Mouse (Mus musculus): ENCODE measurements around the gene Rnf146. TPM values are rescaled to one million over a fixed set of nuclear protein-coding genes. Genes with fewer than 3 reads are reported as not detected.

Rnf146 gene
- polyA plus RNA-seq, 1 experiment from 2014 or later = 57.9 TPM

GRCm38 (mm10) chr10:29338355-29339056, 23.7 kb downstream of the Rnf146 start:
- H3K4me1 ChIP-seq = peaks cover 10% of the 10 kb centered on the region
- H3K4me3 ChIP-seq = no peak overlapping the region
- no peak overlapping the region for H3K27ac ChIP-seq
- H3K36me3 ChIP-seq = peaks cover 5% of the 10 kb centered on the region; the same call in 1 of the 2 replicates
- no peak for ATAC-seq (ENCODE audit: low FRiP score, low read depth)
- no peak overlapping the region for H3K4me2 ChIP-seq (replicated peaks)
- H3K9ac ChIP-seq = no peak overlapping the region
- 57% methylated on average over 4 of the region's 4 CpGs for WGBS
- H3K9me3 ChIP-seq = no peaks in the 10 kb centered on the region
- no peaks in the 10 kb centered on the region for H3K27me3 ChIP-seq

- Histone ChIP-seq H3K4me1 (peaks cover 10% of the 10 kb centered on the region), H3K9ac (no peak overlapping the region), H3K27me3 (no peaks in the 10 kb centered on the region), H3K36me3 (no peaks in the 10 kb centered on the region), H3K27ac (no peak overlapping the region), H3K4me3 (no peak overlapping the region), H3K9me3 (no peaks in the 10 kb centered on the region), H3K4me2 (replicated peaks) (no peak overlapping the region)
- 42% methylated on average over 4 of the region's 4 CpGs for whole genome bisulfite sequencing
- ATAC-seq (ENCODE audit: low FRiP score, low read depth) = no peak
Observed at GRCm38 (mm10) chr10:29333836-29334235, 28.4 kb downstream of the Rnf146 start.

GRCm38 (mm10) chr10:29324817-29325216, 37.4 kb downstream of the Rnf146 start:
- ATAC-seq (ENCODE audit: low FRiP score, low read depth) = no peak
- Histone ChIP-seq H3K9me3 (no peaks in the 10 kb centered on the region), H3K9ac (no peak overlapping the region), H3K4me3 (no peak overlapping the region), H3K36me3 (no peaks in the 10 kb centered on the region), H3K4me1 (no peaks in the 10 kb centered on the region), H3K27me3 (no peaks in the 10 kb centered on the region), H3K4me2 (replicated peaks) (no peak overlapping the region), H3K27ac (no peak overlapping the region)
- 82% methylated on average over 2 of the region's 2 CpGs for WGBS

GRCm38 (mm10) chr10:29313905-29314304, 48.3 kb downstream of the Rnf146 start:
- Histone ChIP-seq H3K36me3 (no peaks in the 10 kb centered on the region), H3K27me3 (no peaks in the 10 kb centered on the region), H3K27ac (no peak overlapping the region), H3K4me2 (replicated peaks) (peak overlapping the region; percentile 69), H3K9ac (no peak overlapping the region; the same call in 1 of the 2 replicates), H3K9me3 (no peaks in the 10 kb centered on the region), H3K4me3 (peak overlapping the region; percentile 64), H3K4me1 (peaks cover 9% of the 10 kb centered on the region; the same call in 1 of the 2 replicates)
- no peak for ATAC-seq (ENCODE audit: low FRiP score, low read depth)
- 39% methylated on average over 5 of the region's 5 CpGs for WGBS

GRCm38 (mm10) chr10:29313064-29313638, 49.1 kb downstream of the Rnf146 start, which contains the start of gene Echdc1:
TSS of gene Echdc1 (plus strand) at chr10:29313166.
- Histone ChIP-seq H3K4me1 (peaks cover 9% of the 10 kb centered on the region; the same call in 1 of the 2 replicates), H3K9ac (peak within 1 kb of the TSS; percentile 76), H3K9me3 (no peaks in the 10 kb centered on the region), H3K27ac (peak within 1 kb of the TSS; percentile 81), H3K27me3 (no peaks in the 10 kb centered on the region), H3K4me3 (peak within 1 kb of the TSS; percentile 64), H3K4me2 (replicated peaks) (peak within 1 kb of the TSS; percentile 69), H3K36me3 (no peaks in the 10 kb centered on the region)
- WGBS = under 1% methylated on average over 47 of the region's 49 CpGs
- ATAC-seq (ENCODE audit: low FRiP score, low read depth) = peak; percentile 96

- H3K4me3 ChIP-seq = no peak overlapping the region
- no peaks in the 10 kb centered on the region for H3K9me3 ChIP-seq
- H3K9ac ChIP-seq = no peak overlapping the region
- peak overlapping the region; percentile 69 for H3K4me2 ChIP-seq (replicated peaks)
- H3K27me3 ChIP-seq = no peaks in the 10 kb centered on the region
- no peak overlapping the region for H3K27ac ChIP-seq
- peaks cover 9% of the 10 kb centered on the region; the same call in 1 of the 2 replicates for H3K4me1 ChIP-seq
- no peak for ATAC-seq (ENCODE audit: low FRiP score, low read depth)
- WGBS = 72% methylated on average over 4 of the region's 4 CpGs
- no peaks in the 10 kb centered on the region for H3K36me3 ChIP-seq
Observed at GRCm38 (mm10) chr10:29311480-29312219, 50.6 kb downstream of the Rnf146 start.

GRCm38 (mm10) chr10:29302230-29302629, 60.0 kb downstream of the Rnf146 start:
- no peak overlapping the region for H3K4me3 ChIP-seq
- H3K4me2 ChIP-seq (replicated peaks) = no peak overlapping the region
- WGBS = 90% methylated on average over 4 of the region's 4 CpGs
- H3K4me1 ChIP-seq = no peaks in the 10 kb centered on the region
- no peaks in the 10 kb centered on the region for H3K36me3 ChIP-seq
- no peak for ATAC-seq (ENCODE audit: low FRiP score, low read depth)
- no peak overlapping the region for H3K9ac ChIP-seq
- no peaks in the 10 kb centered on the region for H3K9me3 ChIP-seq
- H3K27ac ChIP-seq = no peak overlapping the region
- no peaks in the 10 kb centered on the region for H3K27me3 ChIP-seq

Other genes with a start within 250 kb of the Rnf146 start
- gene Soga3, start 218.6 kb downstream of the Rnf146 start, polyA plus RNA-seq (2015; fragmentation: Nextera tagmentation; extraction: Ambion mirVana) = 0.94 and 1.5 TPM in 2 replicates
- gene Gm49353, start 163.5 kb downstream of the Rnf146 start, polyA plus RNA-seq (2015; fragmentation: Nextera tagmentation; extraction: Ambion mirVana) = 0.65 TPM in 1 of 2 replicates, not detected in the other
- 0.80 and 1.0 TPM in 2 replicates for gene 9330159F19Rik, start 150.8 kb downstream of the Rnf146 start, polyA plus RNA-seq (2015; fragmentation: Nextera tagmentation; extraction: Ambion mirVana)
- 17.1 and 18.6 TPM in 2 replicates for gene Echdc1, start 49.3 kb downstream of the Rnf146 start, polyA plus RNA-seq (2015; fragmentation: Nextera tagmentation; extraction: Ambion mirVana)
- 21.9 and 24.1 TPM in 2 replicates for gene Rspo3, start 173.4 kb upstream of the Rnf146 start, polyA plus RNA-seq (2015; fragmentation: Nextera tagmentation; extraction: Ambion mirVana)